Mouse (Mus musculus): ENCODE data around the gene Ssc4d.

Ssc4d gene

GRCm38 (mm10) chr5:135975893-135976668, 1.8 kb upstream of the Ssc4d start:
- DNase-seq, result no peak

- DNase-seq, result no peak
Observed at GRCm38 (mm10) chr5:135971876-135972275, 2.5 kb downstream of the Ssc4d start.

GRCm38 (mm10) chr5:135970247-135970646, 4.1 kb downstream of the Ssc4d start:
- no peak for DNase-seq

- no peak for DNase-seq
Observed at GRCm38 (mm10) chr5:135968781-135969180, 5.5 kb downstream of the Ssc4d start.

GRCm38 (mm10) chr5:135966866-135967265, 7.5 kb downstream of the Ssc4d start:
- DNase-seq, result no peak

GRCm38 (mm10) chr5:135965501-135965930, 8.8 kb downstream of the Ssc4d start:
- peak; percentile 74 for DNase-seq

- no peak for DNase-seq
Observed at GRCm38 (mm10) chr5:135963280-135963627, 11.1 kb downstream of the Ssc4d start.

- DNase-seq, result peak; percentile 99
Observed at GRCm38 (mm10) chr5:135962492-135963279, 11.6 kb downstream of the Ssc4d start.

GRCm38 (mm10) chr5:135962125-135962491, 12.2 kb downstream of the Ssc4d start:
- DNase-seq, result no peak

- peak; percentile 69 for DNase-seq
Observed at GRCm38 (mm10) chr5:135960909-135961635, 13.3 kb downstream of the Ssc4d start.

GRCm38 (mm10) chr5:135959911-135960310, 14.4 kb downstream of the Ssc4d start:
- DNase-seq, result peak; percentile 53

- peak; percentile 46 for DNase-seq
Observed at GRCm38 (mm10) chr5:135958367-135958766, 16.0 kb downstream of the Ssc4d start.

GRCm38 (mm10) chr5:135957207-135957974, 16.9 kb downstream of the Ssc4d start:
- peak; percentile 96 for DNase-seq

GRCm38 (mm10) chr5:135956300-135957206, 17.8 kb downstream of the Ssc4d start:
- no peak for DNase-seq

GRCm38 (mm10) chr5:135952830-135953229, 21.5 kb downstream of the Ssc4d start:
- no peak for DNase-seq

- no peak for DNase-seq
Observed at GRCm38 (mm10) chr5:135951660-135952059, 22.7 kb downstream of the Ssc4d start.

GRCm38 (mm10) chr5:135950710-135951412, 23.5 kb downstream of the Ssc4d start:
- no peak for DNase-seq

GRCm38 (mm10) chr5:135946621-135947020, 27.7 kb downstream of the Ssc4d start:
- DNase-seq, result no peak

- no peak for DNase-seq
Observed at GRCm38 (mm10) chr5:135945916-135946408, 28.4 kb downstream of the Ssc4d start.

- DNase-seq, result no peak
Observed at GRCm38 (mm10) chr5:135942710-135943109, 31.6 kb downstream of the Ssc4d start.

- DNase-seq, result no peak
Observed at GRCm38 (mm10) chr5:135940587-135940986, 33.7 kb downstream of the Ssc4d start.
